Mouse (Mus musculus) midbrain, embryonic 11.5 days (tissue): Measurements from ENCODE around the gene Elfn1. TPM values are rescaled to one million over a fixed set of nuclear protein-coding genes. Genes with fewer than 3 reads are reported as not detected.
A peak's percentile ranks its signal among the peaks of the same experiment; 100 is the strongest.

Experiments
- ATAC-seq: fragments of 200-750 bp; cut with Nextera tagmentation; 2 replicates; pipeline ENCODE4 v1.8.0; 2017; ENCODE audit warnings: moderate TSS enrichment, moderate library complexity; ENCODE audit not compliant: low FRiP score
- DNase-seq: peaks from one replicate; pipeline ENCODE4 v3.0.0; 2015; ENCODE audit warnings: low spot score; ENCODE audit errors: missing footprints
- H3K27ac ChIP-seq: fragments of 300-500 bp; sonication (generic); 2 replicates; pipeline ENCODE4 v1.5.1; 2014; ENCODE audit warnings: low read depth, low read length
- H3K27me3 ChIP-seq: fragments of 300-500 bp; sonication (generic); 2 replicates; pipeline ENCODE4 v1.6.1; 2014; ENCODE audit warnings: mild to moderate bottlenecking, low read length, moderate library complexity, mixed read lengths; ENCODE audit not compliant: control insufficient read depth, insufficient read depth
- H3K36me3 ChIP-seq: fragments of 300-500 bp; sonication (generic); 2 replicates; pipeline ENCODE4 v1.6.1; 2014; ENCODE audit warnings: mild to moderate bottlenecking, low read length, moderate library complexity, mixed read lengths; ENCODE audit not compliant: control insufficient read depth, insufficient read depth
- H3K4me1 ChIP-seq: fragments of 300-500 bp; sonication (generic); 2 replicates; pipeline ENCODE4 v1.6.1; 2014; ENCODE audit warnings: low read length; ENCODE audit not compliant: control insufficient read depth, insufficient read depth
- H3K4me2 ChIP-seq: fragments of 300-500 bp; sonication (generic); 2 replicates; pipeline ENCODE4 v1.6.1; 2014; ENCODE audit warnings: mild to moderate bottlenecking, moderate library complexity
- H3K4me3 ChIP-seq: fragments of 300-500 bp; sonication (generic); 2 replicates; pipeline ENCODE4 v1.5.1; 2014; ENCODE audit warnings: low read depth, low read length
- H3K9ac ChIP-seq: fragments of 300-500 bp; sonication (generic); 2 replicates; pipeline ENCODE4 v1.6.1; 2014; ENCODE audit warnings: low read length
- H3K9me3 ChIP-seq: fragments of 300-500 bp; sonication (generic); 2 replicates; pipeline ENCODE4 v1.6.1; 2016; ENCODE audit warnings: low read length; ENCODE audit not compliant: control insufficient read depth
- WGBS: fragments of 180-500 bp; shearing (Covaris S2); extraction: QIAGEN DNeasy Blood & Tissue Kit; methylation state at CpG from one replicate; pipeline ENCODE4 v1.1.7; 2014; 5-methylcytosine and 5-hydroxymethylcytosine counted together
- polyA plus RNA-seq: library from polyadenylated mRNA; unstranded; fragments of >200 nt; fragmentation: Nextera tagmentation; extraction: Ambion mirVana; gene quantifications from 2 replicates; pipeline ENCODE4 v1.2.1, GENCODE M21; 2014

Elfn1 gene
- polyA plus RNA-seq, 1 experiment from 2014 or later = 0.77 TPM

GRCm38 (mm10) chr5:140019616-140020015 is 111.9 kb downstream of the Elfn1 start:
- WGBS = 89% methylated on average over 1 of the region's 1 CpGs
- no peaks in the 10 kb centered on the region for H3K9me3 ChIP-seq
- H3K27ac ChIP-seq = no peak overlapping the region
- ATAC-seq (no peak), DNase-seq (peak; percentile 77)
- no peak overlapping the region for H3K4me2 ChIP-seq
- H3K4me3 ChIP-seq = no peak overlapping the region
- no peaks in the 10 kb centered on the region for H3K27me3 ChIP-seq
- H3K36me3 ChIP-seq = no peaks in the 10 kb centered on the region
- H3K4me1 ChIP-seq = 0 out of 2 replicates have a peak, but pooled peaks cover 4% of the 10 kb centered on the region
- no peak overlapping the region for H3K9ac ChIP-seq

GRCm38 (mm10) chr5:140021755-140022154 is 114.0 kb downstream of the Elfn1 start:
- WGBS = 84% methylated on average over 10 of the region's 10 CpGs
- no peak overlapping the region for H3K9ac ChIP-seq
- no peaks in the 10 kb centered on the region for H3K27me3 ChIP-seq
- no peaks in the 10 kb centered on the region for H3K9me3 ChIP-seq
- ATAC-seq = no peak
- H3K27ac ChIP-seq = no peak overlapping the region
- no peaks in the 10 kb centered on the region for H3K36me3 ChIP-seq
- 0 out of 2 replicates have a peak, but pooled peaks cover 4% of the 10 kb centered on the region for H3K4me1 ChIP-seq
- H3K4me2 ChIP-seq = no peak overlapping the region
- DNase-seq = no peak
- H3K4me3 ChIP-seq = no peak overlapping the region

GRCm38 (mm10) chr5:140022861-140023260 is 115.1 kb downstream of the Elfn1 start:
- H3K27ac ChIP-seq = no peak overlapping the region
- peak; percentile 28 for DNase-seq
- 89% methylated on average over 6 of the region's 6 CpGs for WGBS

GRCm38 (mm10) chr5:140023941-140024500 is 116.3 kb downstream of the Elfn1 start:
- Histone ChIP-seq H3K4me3 (no peak overlapping the region), H3K27ac (no peak overlapping the region), H3K4me2 (no peak overlapping the region), H3K9ac (no peak overlapping the region), H3K27me3 (no peaks in the 10 kb centered on the region), H3K9me3 (no peaks in the 10 kb centered on the region), H3K36me3 (no peaks in the 10 kb centered on the region), H3K4me1 (0 out of 2 replicates have a peak, but pooled peaks cover 4% of the 10 kb centered on the region)
- DNase-seq (peak; percentile 73), ATAC-seq (no peak)
- WGBS = 53% methylated on average over 3 of the region's 3 CpGs

More at GRCm38 (mm10) chr5:140022861-140023260, 115.1 kb downstream of the Elfn1 start:
- no peak overlapping the region for H3K4me3 ChIP-seq
- H3K9ac ChIP-seq = no peak overlapping the region
- H3K36me3 ChIP-seq = no peaks in the 10 kb centered on the region
- no peak overlapping the region for H3K4me2 ChIP-seq
- H3K27me3 ChIP-seq = no peaks in the 10 kb centered on the region
- no peak for ATAC-seq
- H3K9me3 ChIP-seq = no peaks in the 10 kb centered on the region
- H3K4me1 ChIP-seq = 0 out of 2 replicates have a peak, but pooled peaks cover 4% of the 10 kb centered on the region

Other genes with a start within 250 kb of the Elfn1 start
- gene Micall2, start 171.6 kb upstream of the Elfn1 start, polyA plus RNA-seq = 4.3 and 4.9 TPM in 2 replicates
- gene Ints1, start 132.3 kb upstream of the Elfn1 start, polyA plus RNA-seq = 23.8 and 26.3 TPM in 2 replicates
- gene Mafk, start 116.4 kb upstream of the Elfn1 start, polyA plus RNA-seq = 5.0 and 5.1 TPM in 2 replicates
- gene Tmem184a, start 88.0 kb upstream of the Elfn1 start, polyA plus RNA-seq = 0.60 and 0.86 TPM in 2 replicates
- gene Gm26938, start 81.5 kb upstream of the Elfn1 start, polyA plus RNA-seq = not detected in 2 replicates
- gene Psmg3, start 81.1 kb upstream of the Elfn1 start, polyA plus RNA-seq = 72.2 and 81.2 TPM in 2 replicates